Mouse (Mus musculus) lung, adult 18-20 months (tissue): ENCODE measurements around the gene Cfdp1.

ENCODE experiments used
- DNase-seq, 2 experiments: peaks; one replicate each; pipeline ENCODE4 v3.0.0; 2022; ENCODE audit warnings: mixed read lengths in 2 of 2

Gene Cfdp1

DNA sequence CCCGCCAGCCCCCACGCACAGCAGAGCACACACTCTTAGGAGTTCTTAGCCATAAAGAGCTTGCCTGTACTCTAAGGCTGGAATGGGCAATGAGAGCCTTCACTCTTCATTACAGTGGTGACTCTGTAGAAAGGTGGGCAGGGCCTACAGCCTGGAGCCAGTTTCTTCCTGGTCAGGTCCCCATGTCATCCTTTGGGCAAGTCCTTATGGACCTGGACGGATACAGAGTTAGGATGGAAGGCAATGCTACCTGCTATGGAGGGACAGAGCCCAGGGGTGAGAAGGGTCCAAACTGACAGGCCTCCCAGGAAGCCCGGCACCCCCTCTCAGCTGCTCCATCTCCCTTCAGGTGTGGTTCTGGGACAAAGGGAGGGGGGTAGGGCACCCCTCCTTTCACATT is 118.3 kb downstream of the Cfdp1 start:
- no peak for DNase-seq

DNA sequence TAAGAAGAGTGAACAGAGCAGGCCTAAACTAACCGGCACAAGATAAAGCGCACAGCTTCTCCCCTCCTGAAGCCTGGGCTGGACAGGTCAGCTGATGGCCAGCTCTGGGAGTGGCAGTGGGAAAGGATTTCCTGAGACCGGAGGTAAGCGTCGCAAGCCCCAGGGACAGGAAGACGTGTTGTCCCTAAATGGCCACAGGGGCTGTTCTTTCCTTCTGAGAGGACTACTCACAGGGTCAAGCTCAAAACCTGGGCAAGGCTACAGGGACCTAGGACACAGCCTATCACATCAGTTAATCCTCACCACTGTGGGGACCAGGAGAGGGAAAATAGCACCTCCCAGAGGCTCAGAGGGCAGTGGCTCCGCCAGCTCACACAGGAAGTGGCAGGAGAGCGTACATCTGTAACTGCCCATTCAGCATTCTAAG is 118.7 kb downstream of the Cfdp1 start:
- peak; percentile 68 to 75 for DNase-seq

DNA sequence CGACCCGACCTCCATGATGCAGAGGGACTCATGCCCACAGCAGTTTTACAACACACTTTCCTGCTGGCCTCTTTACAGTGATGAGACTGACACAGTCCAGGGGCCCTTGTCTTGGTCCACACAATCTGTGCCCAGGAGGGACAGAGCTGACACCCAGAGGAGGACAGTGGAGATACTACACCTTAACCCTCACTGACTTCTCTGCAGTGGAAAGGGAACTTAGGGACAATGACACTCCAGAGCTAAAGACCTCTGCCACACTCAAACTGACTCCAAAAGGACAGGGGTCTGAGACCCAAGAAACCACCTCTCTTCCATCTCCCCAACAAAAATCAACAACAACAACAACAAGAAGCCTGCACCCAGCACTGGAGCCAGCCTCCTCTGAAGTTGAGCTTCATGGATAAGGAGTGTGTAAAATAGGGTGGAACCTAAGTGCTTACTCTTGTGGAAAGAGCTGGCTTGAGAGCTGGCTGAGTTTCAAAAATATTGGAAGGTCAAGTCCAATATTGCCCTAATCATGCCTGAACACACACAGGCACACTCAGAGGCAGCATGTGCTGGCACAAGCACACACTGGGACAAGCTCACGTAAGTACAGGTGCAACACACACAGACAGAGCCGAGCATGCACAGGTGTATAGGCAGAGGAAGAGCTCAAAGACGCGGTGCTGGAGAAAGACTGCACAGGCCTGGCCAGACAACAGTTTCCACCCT is 119.7 kb downstream of the Cfdp1 start:
- DNase-seq = no peak

DNA sequence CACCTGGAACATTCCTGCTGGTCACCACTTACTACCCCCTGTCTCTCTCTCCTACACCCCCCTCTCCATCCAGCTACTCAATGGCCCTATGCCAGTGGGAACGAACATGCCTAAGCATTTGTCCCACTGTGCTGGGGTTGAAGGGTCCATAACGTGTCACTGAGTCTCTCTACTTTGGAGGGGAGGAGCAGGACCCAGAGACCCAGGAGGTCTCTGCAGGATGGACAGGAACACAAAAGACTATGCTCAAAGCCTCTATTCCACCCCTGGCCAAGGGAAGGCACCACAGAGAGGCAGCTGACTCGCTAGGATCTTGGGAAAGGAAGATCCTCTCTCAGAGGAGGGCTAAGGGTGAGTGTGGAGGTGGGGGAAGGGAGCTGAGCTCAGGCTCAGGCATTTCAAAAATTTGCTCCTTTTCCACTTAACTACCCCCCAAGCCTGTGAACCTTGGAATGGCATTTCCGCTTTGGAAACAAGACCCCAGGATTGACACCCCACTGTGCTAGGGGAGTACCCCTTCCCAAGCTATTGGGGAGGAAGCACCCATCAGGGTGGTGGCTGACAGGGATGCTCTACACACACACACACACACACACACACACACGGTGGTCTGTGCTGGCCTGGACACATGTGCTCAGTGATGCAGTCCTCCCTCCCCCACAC is 120.4 kb downstream of the Cfdp1 start:
- DNase-seq = no peak

DNA sequence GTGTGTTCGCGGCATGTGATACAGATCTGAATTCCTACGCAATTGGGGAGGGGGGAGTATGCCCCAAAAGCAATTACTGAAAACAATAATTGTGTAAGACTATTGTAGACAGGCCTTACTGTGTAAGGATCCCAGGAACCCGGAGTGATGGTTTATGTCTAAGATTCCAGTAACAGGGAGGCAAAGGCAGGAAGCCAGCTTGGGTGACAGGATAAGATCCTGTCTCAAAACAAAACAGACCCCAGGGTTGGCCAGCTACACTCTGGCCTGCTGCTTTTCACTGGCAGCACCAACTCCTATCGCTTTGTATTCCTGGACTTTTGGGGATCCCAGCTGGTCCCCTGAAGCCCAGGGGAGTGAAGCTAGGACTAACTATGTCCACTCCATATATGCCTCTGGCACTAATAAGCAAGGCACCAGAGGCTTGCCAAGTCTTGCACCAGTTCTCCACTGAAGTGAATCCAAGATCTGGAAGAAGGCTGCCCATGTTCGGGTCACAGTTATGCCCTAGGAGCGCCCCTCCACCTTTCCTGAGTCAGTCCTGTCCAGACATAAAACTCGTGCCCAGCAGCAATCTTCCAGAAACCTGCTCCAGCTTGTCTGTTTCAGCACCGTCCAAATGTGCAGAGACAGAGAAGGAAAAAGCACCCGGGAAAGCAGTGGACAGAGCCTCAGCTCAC is 121.5 kb downstream of the Cfdp1 start:
- DNase-seq = no peak

DNA sequence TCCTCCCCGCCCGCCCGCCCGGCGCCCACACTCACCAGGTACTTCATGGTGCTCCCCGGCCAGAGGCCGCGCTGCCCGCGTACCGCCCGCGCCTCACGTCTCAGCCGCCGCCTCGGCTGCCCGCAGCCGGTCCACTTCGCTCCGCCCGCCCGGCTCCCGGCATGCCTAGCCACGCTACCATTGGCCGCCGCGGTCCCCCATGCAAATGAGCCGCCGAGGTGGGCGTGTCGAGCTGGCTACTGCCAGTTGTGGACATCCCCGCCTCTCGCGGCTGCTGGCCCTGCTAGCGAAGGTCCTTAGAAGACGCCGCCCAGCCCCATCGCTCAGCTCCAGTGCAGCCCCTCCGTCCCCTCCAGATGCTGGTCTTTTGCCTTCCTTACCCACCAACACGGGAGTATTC is 122.1 kb downstream of the Cfdp1 start:
- peak; percentile 97 to 99 for DNase-seq

DNA sequence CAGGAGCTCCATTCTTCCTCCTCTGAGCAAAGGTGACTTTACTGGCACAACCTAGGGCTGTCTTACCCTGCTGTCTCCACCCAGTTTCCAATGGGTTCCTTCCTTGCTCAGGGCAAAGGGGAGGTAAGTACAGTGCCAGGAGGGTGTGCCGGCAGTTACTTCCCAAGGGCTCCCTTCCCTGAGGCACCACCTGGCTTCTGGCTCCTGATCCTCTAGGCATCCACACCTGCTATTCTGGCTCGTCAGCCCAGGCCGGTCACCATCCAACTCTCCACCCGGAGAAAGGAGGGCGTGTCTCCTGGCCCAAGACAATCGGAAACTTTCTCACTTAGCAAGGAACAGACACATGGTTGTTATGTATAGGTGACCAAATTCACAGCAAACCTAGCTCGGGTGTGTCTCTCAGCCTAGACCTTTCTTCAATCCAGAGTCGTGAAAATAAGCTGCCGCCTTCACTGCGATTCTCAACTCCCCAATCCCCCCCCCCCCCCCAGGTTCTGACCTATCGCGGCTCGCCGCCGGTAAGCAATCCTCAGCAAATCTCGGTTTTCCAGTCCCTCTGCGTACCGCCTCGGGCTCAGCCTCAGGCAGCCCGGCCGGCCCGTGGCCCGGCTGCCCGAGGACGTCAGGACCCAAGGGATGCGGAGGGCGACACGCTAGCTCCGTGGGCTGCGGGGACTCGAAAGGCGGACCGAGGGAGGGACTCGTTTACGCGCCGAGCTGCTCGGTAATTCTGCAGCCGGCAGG is 122.7 kb downstream of the Cfdp1 start:
- peak; percentile 67 to 76 for DNase-seq

DNA sequence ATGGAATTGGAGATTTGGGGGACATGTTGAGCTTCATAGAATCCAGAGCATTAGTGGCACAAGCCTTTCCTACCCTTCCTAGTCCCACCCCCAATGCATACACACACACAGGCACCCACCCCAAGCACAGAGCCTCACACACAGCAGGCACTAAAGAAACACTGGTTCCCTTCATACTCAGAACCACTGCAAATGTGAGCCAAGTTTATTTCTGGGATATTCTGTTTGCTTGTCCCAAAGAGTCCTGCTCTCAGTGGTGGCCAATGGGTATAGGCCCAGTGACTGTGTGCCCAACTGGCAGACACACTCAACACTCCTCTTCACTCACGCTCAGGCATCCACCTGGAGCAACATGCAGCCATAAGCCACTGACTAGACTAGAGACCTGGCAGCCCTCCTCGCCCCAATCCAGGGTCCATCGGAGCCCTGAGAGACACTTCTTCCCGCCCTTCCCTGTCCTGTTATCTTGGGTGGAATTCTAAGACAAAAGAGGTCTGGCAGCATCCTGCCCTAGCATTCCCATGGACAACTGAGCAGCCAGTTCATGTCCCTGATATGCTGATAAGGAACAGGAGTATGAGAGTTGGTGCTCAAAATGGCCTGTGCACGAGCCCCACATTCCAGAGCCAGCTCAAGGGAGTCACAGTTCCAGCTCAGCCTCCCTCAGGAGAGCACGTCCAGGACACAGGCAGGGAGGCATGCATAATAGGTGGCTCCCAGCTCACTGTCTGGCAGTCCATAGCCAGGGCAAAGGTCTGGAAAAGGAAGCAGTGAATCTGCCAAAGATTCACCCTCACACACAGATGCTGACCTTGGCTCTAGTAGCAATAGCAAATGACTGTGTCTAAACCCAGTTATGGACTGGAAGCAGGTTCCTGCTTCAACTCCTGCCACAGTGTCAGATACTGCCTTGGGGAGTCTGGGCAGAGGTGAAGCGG is 124.6 kb downstream of the Cfdp1 start:
- DNase-seq = peak in 1 of 2 experiments; percentile 13

DNA sequence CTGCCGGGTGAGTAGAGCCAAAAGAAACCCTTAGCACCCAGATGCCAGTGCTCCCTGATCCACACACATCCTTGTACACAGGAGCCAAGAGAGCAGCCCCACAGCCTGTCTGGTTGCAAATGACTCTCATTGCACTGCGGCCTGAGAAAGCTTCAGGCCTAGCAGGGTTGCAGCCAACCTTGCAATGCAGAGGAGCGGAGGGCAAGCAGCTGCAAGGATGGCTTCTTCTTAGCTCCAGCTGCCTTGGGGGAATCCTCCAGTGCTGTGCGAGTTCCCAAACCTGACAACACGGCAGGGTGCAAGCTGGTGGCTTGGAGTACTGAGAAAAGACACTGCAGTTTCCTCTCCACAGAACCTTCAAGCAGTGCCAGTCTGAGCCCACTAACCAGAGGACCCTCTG is 125.6 kb downstream of the Cfdp1 start:
- no peak for DNase-seq

DNA sequence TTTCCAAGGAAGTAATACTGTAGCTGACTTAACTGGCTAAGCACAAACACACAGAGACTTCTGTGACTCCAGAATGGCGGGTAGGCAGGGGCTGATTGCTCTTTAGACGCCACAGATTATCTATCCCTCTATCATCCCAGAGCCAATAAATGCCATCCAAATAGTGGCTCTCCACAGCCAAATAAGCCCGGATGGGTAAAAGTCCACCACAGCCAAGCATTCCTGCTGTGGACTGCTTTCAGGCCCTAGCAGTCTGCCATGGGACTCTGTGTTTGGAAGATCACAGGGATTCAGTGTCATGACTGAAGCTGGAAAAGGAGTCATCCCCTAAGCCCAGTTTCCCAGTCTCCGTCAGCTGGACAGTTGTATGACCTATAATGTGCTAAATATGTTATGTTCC is 126.5 kb downstream of the Cfdp1 start:
- DNase-seq = no peak

DNA sequence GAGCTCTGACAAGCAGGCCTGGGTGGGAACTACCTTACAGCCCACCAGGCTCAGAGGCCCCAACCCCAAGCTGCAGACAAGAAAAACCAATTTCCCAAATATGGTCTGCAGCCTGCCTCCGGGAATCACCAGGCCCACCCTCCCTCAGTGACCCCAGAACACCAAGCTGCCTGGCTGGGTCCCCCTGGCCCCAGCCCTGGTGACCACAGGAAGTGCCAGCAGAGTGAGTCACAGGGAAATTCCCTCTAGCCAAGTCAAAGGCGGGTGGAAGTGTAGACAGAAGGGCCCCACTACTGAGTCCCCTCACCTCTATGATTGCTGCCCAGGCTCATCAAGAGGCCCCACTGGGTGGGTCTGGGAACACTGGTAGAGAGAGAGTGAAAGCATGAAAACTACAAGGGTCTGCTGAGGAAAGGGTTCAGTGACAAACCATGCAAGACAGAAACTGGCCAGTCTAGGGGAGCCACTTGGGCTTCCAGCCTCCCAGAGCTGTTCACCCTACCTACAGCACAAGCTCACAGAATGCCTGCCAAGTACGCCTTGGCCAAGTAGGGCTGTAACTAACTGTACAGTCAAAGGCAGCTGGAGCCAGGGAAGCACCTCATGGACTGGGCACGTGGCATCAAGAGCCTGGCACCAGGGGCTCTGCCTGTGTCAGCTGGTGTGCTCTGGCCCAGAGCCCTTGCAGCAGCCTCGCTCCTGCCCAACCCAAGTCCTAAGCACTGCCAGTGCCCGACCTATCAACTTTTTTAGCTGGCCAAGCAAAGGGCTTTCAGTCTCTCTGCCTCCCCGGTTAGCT is 127.8 kb downstream of the Cfdp1 start:
- peak; percentile 86 to 92 for DNase-seq

DNA sequence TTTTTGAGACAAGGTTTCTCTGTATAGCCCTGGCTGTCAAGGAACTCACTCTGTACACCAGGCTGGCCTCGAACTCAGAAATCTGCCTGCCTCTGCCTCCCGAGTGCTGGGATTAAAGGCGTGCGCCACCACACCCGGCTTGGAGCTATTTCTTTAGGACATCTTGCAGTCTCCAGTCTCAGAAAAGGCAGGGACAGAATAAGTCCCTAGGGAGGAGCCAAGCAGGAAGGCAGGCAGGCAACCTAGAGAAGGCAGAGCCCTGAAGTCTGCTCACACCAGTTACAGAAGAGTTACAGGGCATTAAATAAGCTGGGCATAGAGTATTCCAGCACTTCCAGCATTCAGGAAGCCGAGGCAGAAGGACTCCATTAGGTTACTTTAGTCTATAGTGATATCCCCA is 128.8 kb downstream of the Cfdp1 start:
- DNase-seq = no peak

DNA sequence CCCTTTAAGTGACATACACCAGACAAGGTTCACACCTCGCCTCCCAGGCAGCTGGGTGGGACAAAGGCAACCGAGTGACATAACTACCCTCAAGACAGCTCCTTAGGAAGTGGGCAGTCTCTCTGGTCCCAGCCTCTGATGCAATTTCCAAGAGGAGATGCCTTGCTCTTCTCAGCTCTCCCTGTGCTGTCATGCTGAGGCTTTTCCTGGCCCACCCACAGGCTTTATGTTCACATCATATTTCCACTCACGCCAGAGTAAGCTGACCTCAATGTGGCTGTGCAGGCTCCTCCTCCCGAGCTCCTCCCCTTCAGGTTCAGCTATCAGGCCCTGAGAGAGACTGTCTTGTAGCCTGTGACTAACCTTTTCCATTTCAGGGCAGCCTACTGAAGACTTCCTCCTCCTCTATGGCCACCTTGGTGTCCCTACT is 134.0 kb downstream of the Cfdp1 start:
- DNase-seq = no peak

DNA sequence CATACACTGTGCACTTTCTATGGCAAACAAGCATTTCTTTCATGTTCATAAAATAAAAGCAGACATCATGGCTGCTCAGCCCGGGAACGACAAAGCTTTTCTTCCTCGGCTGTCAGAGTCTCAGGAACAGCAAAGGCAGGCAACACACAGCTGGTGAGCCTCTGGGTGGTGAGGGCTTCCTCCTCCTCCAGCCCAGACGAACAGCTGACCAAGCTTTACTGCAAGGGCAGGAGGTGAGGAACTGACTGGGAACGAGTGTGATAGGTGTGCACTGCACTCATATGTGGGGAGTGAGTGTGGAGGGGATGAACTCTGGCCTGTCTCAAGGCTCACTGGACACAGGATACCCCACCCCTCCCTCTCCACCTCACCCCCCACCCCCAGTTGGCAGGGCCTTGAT is 135.2 kb downstream of the Cfdp1 start:
- DNase-seq = no peak
